Mouse (Mus musculus): ENCODE measurements around the gene Gpt2.

- no peak for TF ChIP-seq MYOG (IDR thresholded peaks at IDR 0.05; ENCODE audit: control insufficient read depth in 1 of 3, insufficient read depth in 1 of 3, insufficient read length in 2 of 3, low read depth in 2 of 3)
- TF ChIP-seq POLR2A (IDR thresholded peaks at IDR 0.05; ENCODE audit: insufficient read length, low read depth), result no peak
Observed at GRCm38 (mm10) chr8:85513283-85513682, 20.9 kb downstream of the Gpt2 start.
